Mouse (Mus musculus) cerebellum, postnatal 10 days (tissue): ENCODE measurements around the gene Lyrm2.
A peak's percentile ranks its signal among the peaks of the same experiment; 100 is the strongest.

Experiments
- DNase-seq, 2 experiments: peaks; one replicate each; pipeline ENCODE4 v3.0.0; 2021; ENCODE audit warnings: mixed read lengths in 2 of 2

Lyrm2 gene

GRCm38 (mm10) chr4:32799966-32800576, at the start of gene Lyrm2:
Gene Lyrm2 (plus strand): TSS chr4:32800253.
- DNase-seq, result peak; percentile 91 to 92

- DNase-seq, result no peak
Observed at GRCm38 (mm10) chr4:32750711-32751110, 49.3 kb upstream of the Lyrm2 start.

GRCm38 (mm10) chr4:32757430-32757829, 42.6 kb upstream of the Lyrm2 start:
- DNase-seq, result no peak

- DNase-seq, result no peak
Observed at GRCm38 (mm10) chr4:32767471-32767870, 32.6 kb upstream of the Lyrm2 start.

- no peak for DNase-seq
Observed at GRCm38 (mm10) chr4:32768046-32768445, 32.0 kb upstream of the Lyrm2 start.

GRCm38 (mm10) chr4:32770284-32770810, 29.7 kb upstream of the Lyrm2 start:
- DNase-seq, result peak; percentile 7 to 21

GRCm38 (mm10) chr4:32779996-32780395, 20.1 kb upstream of the Lyrm2 start:
- DNase-seq, result no peak

- no peak for DNase-seq
Observed at GRCm38 (mm10) chr4:32787110-32787509, 12.9 kb upstream of the Lyrm2 start.

GRCm38 (mm10) chr4:32789020-32789419, 11.0 kb upstream of the Lyrm2 start:
- no peak for DNase-seq

- DNase-seq, result no peak
Observed at GRCm38 (mm10) chr4:32798976-32799375, 1.1 kb upstream of the Lyrm2 start.

- no peak for DNase-seq
Observed at GRCm38 (mm10) chr4:32800577-32801170, 621 bp downstream of the Lyrm2 start.

GRCm38 (mm10) chr4:32817478-32817877, 17.4 kb downstream of the Lyrm2 start:
- DNase-seq, result no peak

- DNase-seq, result no peak
Observed at GRCm38 (mm10) chr4:32820676-32821075, 20.6 kb downstream of the Lyrm2 start.

GRCm38 (mm10) chr4:32824254-32824653, 24.2 kb downstream of the Lyrm2 start:
- DNase-seq, result no peak

- DNase-seq, result peak; percentile 97
Observed at GRCm38 (mm10) chr4:32826925-32827324, 26.9 kb downstream of the Lyrm2 start.

GRCm38 (mm10) chr4:32828385-32829077, 28.5 kb downstream of the Lyrm2 start:
- DNase-seq, result no peak

GRCm38 (mm10) chr4:32829316-32829715, 29.3 kb downstream of the Lyrm2 start:
- DNase-seq, result no peak

- peak; percentile 51 for DNase-seq
Observed at GRCm38 (mm10) chr4:32833494-32834282, 33.6 kb downstream of the Lyrm2 start.

- peak; percentile 38 to 41 for DNase-seq
Observed at GRCm38 (mm10) chr4:32834541-32834940, 34.5 kb downstream of the Lyrm2 start.

- DNase-seq, result peak; percentile 74 to 78
Observed at GRCm38 (mm10) chr4:32836071-32836470, 36.0 kb downstream of the Lyrm2 start.

- DNase-seq, result no peak
Observed at GRCm38 (mm10) chr4:32838401-32838800, 38.3 kb downstream of the Lyrm2 start.
